Mouse (Mus musculus) CH12.LX (cell line): ENCODE data around the gene Micall2. TPM values are rescaled to one million over a fixed set of nuclear protein-coding genes. Genes with fewer than 3 reads are reported as not detected.
A peak's percentile ranks its signal among the peaks of the same experiment; 100 is the strongest.

Experiments
- DNase-seq: peaks from one replicate; pipeline ENCODE4 v3.0.0-alpha.2; 2013; ENCODE audit errors: extremely low read depth
- H3K27ac ChIP-seq: 2 replicates; pipeline ENCODE4 v1.5.1; 2012; ENCODE audit warnings: low read depth, mild to moderate bottlenecking, control low read depth, moderate library complexity; ENCODE audit not compliant: insufficient read depth
- H3K27me3 ChIP-seq: replicated peaks from 2 replicates; pipeline ENCODE3; 2012; ENCODE audit warnings: inconsistent platforms
- H3K36me3 ChIP-seq, 2 experiments: replicated peaks in 1 of 2; 2 replicates each; pipeline versions ENCODE3 to v1.6.1; 2012; ENCODE audit warnings: inconsistent platforms in 1 of 2, low read length in 1 of 2, mild to moderate bottlenecking in 1 of 2, mixed read lengths in 1 of 2, moderate library complexity in 1 of 2; ENCODE audit not compliant: control insufficient read depth in 1 of 2, insufficient read depth in 1 of 2
- H3K4me1 ChIP-seq, 2 experiments: 2 replicates each; pipeline ENCODE4 v1.6.1; 2012; ENCODE audit warnings: inconsistent platforms in 1 of 2, moderate library complexity in 1 of 2; ENCODE audit not compliant: insufficient read depth in 2 of 2, control insufficient read depth in 1 of 2
- H3K4me2 ChIP-seq: 2 replicates; pipeline ENCODE4 v1.6.1; 2012; ENCODE audit warnings: low read depth, mild to moderate bottlenecking, control low read depth; ENCODE audit not compliant: poor library complexity, insufficient read depth, severe bottlenecking
- H3K4me3 ChIP-seq, 3 experiments: fragments of 150-350 bp in 1 of 3; sonication (generic) in 1 of 3; replicated peaks in 1 of 3; 2 replicates each; pipeline versions ENCODE3 to v1.5.1; 2011 to 2012; ENCODE audit warnings: low read depth in 2 of 3, low read length in 2 of 3, mild to moderate bottlenecking in 2 of 3, moderate library complexity in 2 of 3, control low read depth in 1 of 3, improper control_type of control experiment in 1 of 3, inconsistent platforms in 1 of 3, mixed read lengths in 1 of 3; ENCODE audit not compliant: poor library complexity in 1 of 3
- H3K79me2 ChIP-seq: replicated peaks from 2 replicates; pipeline ENCODE4 v1.6.1; 2012; ENCODE audit warnings: mild to moderate bottlenecking, moderate library complexity; ENCODE audit not compliant: control insufficient read depth, poor library complexity, insufficient read depth, severe bottlenecking; ENCODE audit errors: extremely low read depth
- H3K9ac ChIP-seq: 2 replicates; pipeline ENCODE4 v1.6.1; 2012; ENCODE audit warnings: low read depth, mild to moderate bottlenecking, control low read depth, moderate library complexity; ENCODE audit not compliant: insufficient read depth
- H3K9me3 ChIP-seq: replicated peaks from 2 replicates; pipeline ENCODE3; 2012; ENCODE audit warnings: low read length, inconsistent platforms, mixed read lengths
- BHLHE40 ChIP-seq: IDR thresholded peaks from 2 replicates; pipeline ENCODE4 v1.6.1; 2011; ENCODE audit warnings: mild to moderate bottlenecking, low read depth, low read length, improper control_type of control experiment
- CHD1 ChIP-seq: IDR thresholded peaks from 2 replicates; pipeline ENCODE4 v1.6.1; 2012; ENCODE audit warnings: low read depth, low read length, improper control_type of control experiment, inconsistent platforms
- CHD2 ChIP-seq: IDR thresholded peaks from 2 replicates; pipeline ENCODE4 v1.6.1; 2011; ENCODE audit warnings: low read length, improper control_type of control experiment
- CTCF ChIP-seq, 2 experiments: IDR thresholded peaks in 1 of 2; conservative IDR thresholded peaks in 1 of 2; 2 replicates each; pipeline ENCODE4 v1.5.1; 2011 to 2012; ENCODE audit warnings: low read depth in 2 of 2, low read length in 2 of 2, improper control_type of control experiment in 1 of 2, inconsistent platforms in 1 of 2, mild to moderate bottlenecking in 1 of 2, moderate library complexity in 1 of 2
- E2F4 ChIP-seq: IDR thresholded peaks from 2 replicates; pipeline ENCODE4 v1.6.1; 2011; ENCODE audit warnings: low read depth, low read length, improper control_type of control experiment; ENCODE audit not compliant: insufficient replicate concordance
- ELF1 ChIP-seq: IDR thresholded peaks from 2 replicates; pipeline ENCODE4 v1.6.1; 2014; ENCODE audit warnings: low read depth, mild to moderate bottlenecking, inconsistent platforms, low read length, improper control_type of control experiment
- EP300 ChIP-seq: IDR thresholded peaks from 2 replicates; pipeline ENCODE4 v1.6.1; 2011; ENCODE audit warnings: low read length, improper control_type of control experiment
- ETS1 ChIP-seq: conservative IDR thresholded peaks from 2 replicates; pipeline ENCODE4 v1.6.1; 2012; ENCODE audit warnings: low read depth, mild to moderate bottlenecking, inconsistent platforms, low read length, improper control_type of control experiment, moderate library complexity
- GABPA ChIP-seq: IDR thresholded peaks from 2 replicates; pipeline ENCODE4 v1.6.1; 2012; ENCODE audit warnings: low read depth, low read length, improper control_type of control experiment, inconsistent platforms; ENCODE audit not compliant: insufficient replicate concordance
- HCFC1 ChIP-seq: IDR thresholded peaks from 2 replicates; pipeline ENCODE4 v1.6.1; 2012; ENCODE audit warnings: low read depth, mild to moderate bottlenecking, inconsistent platforms, low read length, improper control_type of control experiment
- IRF4 ChIP-seq: IDR thresholded peaks from 2 replicates; pipeline ENCODE4 v1.6.1; 2014; ENCODE audit warnings: low read depth, mild to moderate bottlenecking, inconsistent platforms, low read length, improper control_type of control experiment
- JUN ChIP-seq: IDR thresholded peaks from 2 replicates; pipeline ENCODE4 v1.6.1; 2011; ENCODE audit warnings: low read depth, mild to moderate bottlenecking, low read length, improper control_type of control experiment, moderate library complexity; ENCODE audit not compliant: insufficient read depth
- JUND ChIP-seq: conservative IDR thresholded peaks from 2 replicates; pipeline ENCODE4 v1.6.1; 2011; ENCODE audit warnings: low read depth, low read length, improper control_type of control experiment
- KAT2A ChIP-seq: IDR thresholded peaks from 2 replicates; pipeline ENCODE4 v1.6.1; 2012; ENCODE audit warnings: low read length, improper control_type of control experiment, inconsistent platforms; ENCODE audit not compliant: insufficient replicate concordance
- MAFK ChIP-seq: IDR thresholded peaks from 2 replicates; pipeline ENCODE4 v1.6.1; 2011; ENCODE audit warnings: low read length, improper control_type of control experiment; ENCODE audit not compliant: insufficient replicate concordance
- MAX ChIP-seq: IDR thresholded peaks from 2 replicates; pipeline ENCODE4 v1.6.1; 2011; ENCODE audit warnings: low read length, improper control_type of control experiment
- MAZ ChIP-seq: IDR thresholded peaks from 2 replicates; pipeline ENCODE4 v1.6.1; 2012; ENCODE audit warnings: low read depth, mild to moderate bottlenecking, inconsistent platforms, low read length, improper control_type of control experiment, moderate library complexity
- MEF2A ChIP-seq: IDR thresholded peaks from 2 replicates; pipeline ENCODE4 v1.6.1; 2014; ENCODE audit warnings: low read depth, mild to moderate bottlenecking, inconsistent platforms, low read length, improper control_type of control experiment, borderline replicate concordance
- MXI1 ChIP-seq: IDR thresholded peaks from 2 replicates; pipeline ENCODE4 v1.6.1; 2011; ENCODE audit warnings: mild to moderate bottlenecking, low read depth, low read length, improper control_type of control experiment
- MYC ChIP-seq: IDR thresholded peaks from 2 replicates; pipeline ENCODE4 v1.6.1; 2011; ENCODE audit warnings: low read depth, mild to moderate bottlenecking, improper control_type of control experiment, low read length
- NELFE ChIP-seq: IDR thresholded peaks from 2 replicates; pipeline ENCODE4 v1.6.1; 2011; ENCODE audit warnings: low read depth, low read length, improper control_type of control experiment
- NRF1 ChIP-seq: IDR thresholded peaks from 2 replicates; pipeline ENCODE4 v1.6.1; 2014; ENCODE audit warnings: low read depth, mild to moderate bottlenecking, inconsistent platforms, low read length, improper control_type of control experiment, moderate library complexity
- PAX5 ChIP-seq: IDR thresholded peaks from 2 replicates; pipeline ENCODE4 v1.6.1; 2012; ENCODE audit warnings: low read length, inconsistent platforms, mixed read lengths
- POLR2A ChIP-seq: IDR thresholded peaks from 2 replicates; pipeline ENCODE4 v1.6.1; 2011; ENCODE audit warnings: low read depth, mild to moderate bottlenecking, improper control_type of control experiment, low read length
- POLR2AphosphoS2 ChIP-seq: IDR thresholded peaks from 2 replicates; pipeline ENCODE4 v1.6.1; 2011; ENCODE audit warnings: low read depth, low read length, improper control_type of control experiment
- RAD21 ChIP-seq: IDR thresholded peaks from 2 replicates; pipeline ENCODE4 v1.6.1; 2011; ENCODE audit warnings: low read depth, mild to moderate bottlenecking, low read length, improper control_type of control experiment, moderate library complexity
- RCOR1 ChIP-seq: conservative IDR thresholded peaks from 2 replicates; pipeline ENCODE4 v1.6.1; 2012; ENCODE audit warnings: low read depth, mild to moderate bottlenecking, inconsistent platforms, low read length, improper control_type of control experiment
- SIN3A ChIP-seq: IDR thresholded peaks from 2 replicates; pipeline ENCODE4 v1.6.1; 2012; ENCODE audit warnings: low read length, improper control_type of control experiment, inconsistent platforms
- SMC3 ChIP-seq: IDR thresholded peaks from 2 replicates; pipeline ENCODE4 v1.6.1; 2011; ENCODE audit warnings: low read depth, low read length, improper control_type of control experiment
- TBP ChIP-seq: conservative IDR thresholded peaks from 2 replicates; pipeline ENCODE4 v1.6.1; 2011; ENCODE audit warnings: low read depth, low read length, improper control_type of control experiment
- TCF12 ChIP-seq: IDR thresholded peaks from 2 replicates; pipeline ENCODE4 v1.6.1; 2014; ENCODE audit warnings: low read depth, mild to moderate bottlenecking, inconsistent platforms, low read length, improper control_type of control experiment
- UBTF ChIP-seq: IDR thresholded peaks from 2 replicates; pipeline ENCODE4 v1.6.1; 2012; ENCODE audit warnings: low read depth, mild to moderate bottlenecking, inconsistent platforms, low read length, improper control_type of control experiment, moderate library complexity
- USF1 ChIP-seq: IDR thresholded peaks from 2 replicates; pipeline ENCODE4 v1.6.1; 2014; ENCODE audit warnings: low read depth, mild to moderate bottlenecking, inconsistent platforms, low read length, improper control_type of control experiment
- USF2 ChIP-seq: conservative IDR thresholded peaks from 2 replicates; pipeline ENCODE4 v1.6.1; 2011; ENCODE audit warnings: low read depth, low read length, improper control_type of control experiment
- ZC3H11A ChIP-seq: IDR thresholded peaks from 2 replicates; pipeline ENCODE4 v1.6.1; 2012; ENCODE audit warnings: low read depth, mild to moderate bottlenecking, inconsistent platforms, low read length, improper control_type of control experiment
- ZKSCAN1 ChIP-seq: IDR thresholded peaks from 2 replicates; pipeline ENCODE4 v1.6.1; 2012; ENCODE audit warnings: low read depth, inconsistent platforms, low read length, improper control_type of control experiment, borderline replicate concordance
- ZMIZ1 ChIP-seq: IDR thresholded peaks from 2 replicates; pipeline ENCODE4 v1.6.1; 2012; ENCODE audit warnings: low read depth, mild to moderate bottlenecking, inconsistent platforms, low read length, improper control_type of control experiment
- ZNF384 ChIP-seq: IDR thresholded peaks from 2 replicates; pipeline ENCODE4 v1.6.1; 2012; ENCODE audit warnings: low read depth, low read length, improper control_type of control experiment, inconsistent platforms
- dilution Hi-C: fragments of 300-500 bp; cut with MboI; formaldehyde crosslinking; loops from 2 replicates; pipeline ENCODE4 v1.14.3; 2020; ENCODE audit warnings: low sequenced_read_pairs; ENCODE audit not compliant: extremely low pct_unique_long_range_greater_than_20kb, extremely low pct_ligation_motif_present
- in situ Hi-C: fragments of 300-500 bp; cut with MboI; formaldehyde crosslinking; loops from 3 replicates; pipeline ENCODE4 v1.14.3; 2019; ENCODE audit warnings: low sequenced_read_pairs, low pct_ligation_motif_present, low pct_unique_long_range_greater_than_20kb, mixed read lengths
- polyA plus RNA-seq: library from polyadenylated mRNA; unstranded; fragments of >175 nt; gene quantifications from 2 replicates; pipeline ENCODE4 v1.2.1, GENCODE M21; 2012; ENCODE audit warnings: low read depth; ENCODE audit not compliant: insufficient read length
- total RNA-seq, 2 experiments: library from RNA; depleted of rRNA; stranded (reverse); fragments of 300-350 nt in 1 of 2; fragments of >200 nt in 1 of 2; gene quantifications; 2 replicates each; pipeline ENCODE4 v1.2.3; 2012 to 2014

The Micall2 gene
- total and polyA plus RNA-seq, 3 experiments = 1.3 to 3.0 (median 1.7) TPM

DNA sequence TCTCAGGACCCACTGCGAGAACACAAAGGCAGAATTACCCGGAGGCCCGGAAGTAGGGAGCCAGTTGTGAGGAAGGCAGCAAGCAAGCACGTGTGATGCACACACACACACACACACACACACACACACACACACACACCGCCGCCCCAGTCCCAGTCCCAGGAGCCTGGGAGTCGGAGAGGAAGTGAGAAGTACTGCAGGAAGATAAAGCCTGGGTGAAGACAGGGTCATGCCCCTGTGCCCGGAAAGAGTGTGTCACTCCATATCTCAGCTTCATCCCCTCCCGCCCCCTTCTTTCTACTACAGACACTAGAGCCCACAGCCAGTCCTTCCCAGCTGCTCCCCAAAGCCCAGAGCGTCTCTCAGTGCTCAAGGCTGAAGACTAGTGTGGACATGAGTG, 33.9 kb downstream of the Micall2 start:
- dilution Hi-C loops = no loop called here
- H3K4me3 ChIP-seq = no peak overlapping the region
- no peak overlapping the region for H3K4me2 ChIP-seq

DNA sequence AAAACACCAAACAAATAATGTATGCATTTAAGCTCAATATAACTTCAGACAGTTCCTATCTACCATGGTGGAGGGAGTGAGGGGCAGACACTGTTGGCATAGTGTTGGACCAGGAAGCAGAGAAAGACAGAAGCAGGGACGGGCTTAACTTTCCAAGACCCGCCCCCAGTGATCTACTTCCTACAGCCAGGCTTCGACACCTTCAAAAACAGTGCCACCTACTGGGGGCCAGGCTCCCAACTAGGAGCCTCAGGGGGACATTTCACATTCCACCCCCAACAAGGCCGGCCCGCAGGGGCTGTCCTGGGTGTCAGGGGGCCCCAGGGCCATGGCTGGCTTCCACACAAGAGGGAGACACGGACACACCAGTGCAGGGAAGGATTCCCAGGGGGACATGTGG, 39.2 kb downstream of the Micall2 start:
- peaks cover 1% of the 10 kb centered on the region for H3K27me3 ChIP-seq
- H3K36me3 ChIP-seq = no peaks in the 10 kb centered on the region
- H3K4me2 ChIP-seq = no peak overlapping the region
- dilution Hi-C loops (no loop called here), in situ Hi-C loops (no loop called here)
- H3K4me3 ChIP-seq = no peak overlapping the region
- DNase-seq = no peak
- H3K4me1 ChIP-seq = peaks cover 0 to 5% of the 10 kb centered on the region in 2 experiments; a peak in 1 of 4 replicates
- H3K79me2 ChIP-seq = no peaks in the 10 kb centered on the region
- H3K9ac ChIP-seq = no peak overlapping the region
- TF ChIP-seq GABPA (no peak), RCOR1 (no peak), CTCF (conservative IDR thresholded peaks at IDR 0.05 in 1 of 2, IDR thresholded peaks at IDR 0.05 in 1 of 2; ENCODE audit: low read depth in 2 of 2, low read length in 2 of 2) (peak in 1 of 2 experiments; percentile 20; a peak in 2 of 4 replicates), RAD21 (no peak)
- H3K9me3 ChIP-seq = peaks cover 21% of the 10 kb centered on the region
- no peak overlapping the region for H3K27ac ChIP-seq

More for the DNA sequence above, 33.9 kb downstream of the Micall2 start:
- peaks cover 0 to 11% of the 10 kb centered on the region in 2 experiments for H3K36me3 ChIP-seq
- no peaks in the 10 kb centered on the region for H3K27me3 ChIP-seq
- H3K27ac ChIP-seq = no peak overlapping the region
- in situ Hi-C loops = no loop called here
- H3K4me1 ChIP-seq = peaks cover 0 to 18% of the 10 kb centered on the region in 2 experiments; a peak in 3 of 4 replicates
- peak; percentile 49 for DNase-seq
- no peaks in the 10 kb centered on the region for H3K79me2 ChIP-seq
- TF ChIP-seq CHD2 (no peak), CHD1 (no peak), EP300 (peak; percentile 59), SMC3 (no peak), RAD21 (no peak), JUND (0 out of 2 replicates have a peak, but pooled peaks have one; percentile 12), RCOR1 (no peak), CTCF (conservative IDR thresholded peaks at IDR 0.05 in 1 of 2, IDR thresholded peaks at IDR 0.05 in 1 of 2; ENCODE audit: low read depth in 2 of 2, low read length in 2 of 2) (no peak), IRF4 (peak; percentile 35; the same call in 1 of the 2 replicates), MEF2A (no peak), USF1 (no peak), NELFE (no peak), KAT2A (no peak), MYC (no peak), POLR2A (no peak), USF2 (no peak), TCF12 (no peak), E2F4 (no peak), MAX (no peak), MAZ (no peak), ZNF384 (no peak), ZKSCAN1 (no peak), POLR2AphosphoS2 (no peak), MAFK (no peak), MXI1 (no peak), ELF1 (no peak), HCFC1 (no peak), ETS1 (peak; percentile 46), JUN (no peak), UBTF (no peak), BHLHE40 (peak; percentile 92), PAX5 (no peak), SIN3A (no peak), ZC3H11A (no peak), GABPA (no peak), ZMIZ1 (no peak), TBP (no peak), NRF1 (no peak)
- no peak overlapping the region for H3K9ac ChIP-seq
- peaks cover 8% of the 10 kb centered on the region for H3K9me3 ChIP-seq
